Mouse (Mus musculus): ENCODE data around the gene Taok3. TPM values are rescaled to one million over a fixed set of nuclear protein-coding genes. Genes with fewer than 3 reads are reported as not detected.
A peak's percentile ranks its signal among the peaks of the same experiment; 100 is the strongest.

Gene Taok3
- polyA plus RNA-seq, 1 experiment = 7.7 TPM

- peaks cover 2% of the 10 kb centered on the region for H3K36me3 ChIP-seq (ENCODE audit: control insufficient read depth, insufficient read depth)
- H3K4me3 ChIP-seq = no peak overlapping the region
- H3K79me2 ChIP-seq (ENCODE audit: control insufficient read depth, insufficient read depth) = peaks cover 21% of the 10 kb centered on the region
- no peak for TF ChIP-seq REST (IDR thresholded peaks at IDR 0.05; ENCODE audit: insufficient read depth, insufficient read length)
- no peak for TF ChIP-seq SRF (IDR thresholded peaks at IDR 0.05; ENCODE audit: control insufficient read depth, insufficient read length, low read depth)
- TF ChIP-seq CEBPB (IDR thresholded peaks at IDR 0.05; ENCODE audit: insufficient read depth, poor library complexity, severe bottlenecking) = no peak
- no peak for TF ChIP-seq POLR2A (IDR thresholded peaks at IDR 0.05; ENCODE audit: insufficient read length, low read depth)
- no peak for TF ChIP-seq TCF3 (IDR thresholded peaks at IDR 0.05; ENCODE audit: insufficient read length, low read depth)
- no peak for TF ChIP-seq POLR2AphosphoS2 (IDR thresholded peaks at IDR 0.05; ENCODE audit: insufficient read length, low read depth)
- TF ChIP-seq TCF12 (IDR thresholded peaks at IDR 0.05; ENCODE audit: insufficient read depth, poor library complexity, severe bottlenecking) = no peak
- TF ChIP-seq MAX (IDR thresholded peaks at IDR 0.05; ENCODE audit: low read depth) = no peak
- H3K27me3 ChIP-seq (ENCODE audit: control insufficient read depth, insufficient read depth, insufficient read length) = no peaks in the 10 kb centered on the region
- H3K4me2 ChIP-seq (ENCODE audit: low read depth) = no peak overlapping the region
- no peak overlapping the region for H3ac ChIP-seq (ENCODE audit: control insufficient read depth, insufficient read length)
Measured at GRCm38 (mm10) chr5:117118220-117118619, 1.7 kb upstream of the Taok3 start.

GRCm38 (mm10) chr5:117118850-117119249 lies 1.1 kb upstream of the Taok3 start:
- H3K4me3 ChIP-seq = peak overlapping the region; percentile 66
- no peak overlapping the region for H3ac ChIP-seq (ENCODE audit: control insufficient read depth, insufficient read length)
- TF ChIP-seq SRF (IDR thresholded peaks at IDR 0.05; ENCODE audit: control insufficient read depth, insufficient read length, low read depth) (no peak), CEBPB (IDR thresholded peaks at IDR 0.05; ENCODE audit: insufficient read depth, poor library complexity, severe bottlenecking) (no peak), USF1 (IDR thresholded peaks at IDR 0.05; ENCODE audit: low read depth) (no peak), MYOD1 (IDR thresholded peaks at IDR 0.05; ENCODE audit: control insufficient read depth in 1 of 3, insufficient read length in 2 of 3, low read depth in 2 of 3) (no peak), MAX (IDR thresholded peaks at IDR 0.05; ENCODE audit: low read depth) (no peak), POLR2A (IDR thresholded peaks at IDR 0.05; ENCODE audit: insufficient read length, low read depth) (no peak), POLR2AphosphoS2 (IDR thresholded peaks at IDR 0.05; ENCODE audit: insufficient read length, low read depth) (no peak), TCF12 (IDR thresholded peaks at IDR 0.05; ENCODE audit: insufficient read depth, poor library complexity, severe bottlenecking) (no peak), REST (IDR thresholded peaks at IDR 0.05; ENCODE audit: insufficient read depth, insufficient read length) (no peak), TCF3 (IDR thresholded peaks at IDR 0.05; ENCODE audit: insufficient read length, low read depth) (no peak), MYOG (IDR thresholded peaks at IDR 0.05; ENCODE audit: control insufficient read depth in 1 of 3, insufficient read depth in 1 of 3, insufficient read length in 2 of 3, low read depth in 2 of 3) (no peak), E2F4 (IDR thresholded peaks at IDR 0.05; ENCODE audit: insufficient read depth) (no peak)
- H3K36me3 ChIP-seq (ENCODE audit: control insufficient read depth, insufficient read depth) = no peaks in the 10 kb centered on the region
- no peaks in the 10 kb centered on the region for H3K27me3 ChIP-seq (ENCODE audit: control insufficient read depth, insufficient read depth, insufficient read length)
- peaks cover 15% of the 10 kb centered on the region for H3K79me2 ChIP-seq (ENCODE audit: control insufficient read depth, insufficient read depth)
- peak overlapping the region; percentile 88 for H3K4me2 ChIP-seq (ENCODE audit: low read depth)

GRCm38 (mm10) chr5:117120489-117121466 lies 849 bp downstream of the Taok3 start:
- Histone ChIP-seq H3K4me3 (peak overlapping the region; percentile 66), H3K27me3 (ENCODE audit: control insufficient read depth, insufficient read depth, insufficient read length) (no peaks in the 10 kb centered on the region), H3ac (ENCODE audit: control insufficient read depth, insufficient read length) (peak overlapping the region; percentile 42), H3K79me2 (ENCODE audit: control insufficient read depth, insufficient read depth) (no peaks in the 10 kb centered on the region), H3K36me3 (ENCODE audit: control insufficient read depth, insufficient read depth) (no peaks in the 10 kb centered on the region), H3K4me2 (ENCODE audit: low read depth) (peak overlapping the region; percentile 95)
- no peak for TF ChIP-seq POLR2AphosphoS2 (IDR thresholded peaks at IDR 0.05; ENCODE audit: insufficient read length, low read depth)
- TF ChIP-seq MYOG (IDR thresholded peaks at IDR 0.05; ENCODE audit: control insufficient read depth in 1 of 3, insufficient read depth in 1 of 3, insufficient read length in 2 of 3, low read depth in 2 of 3) = no peak
- no peak for TF ChIP-seq USF1 (IDR thresholded peaks at IDR 0.05; ENCODE audit: low read depth)
- TF ChIP-seq TCF12 (IDR thresholded peaks at IDR 0.05; ENCODE audit: insufficient read depth, poor library complexity, severe bottlenecking) = no peak
- TF ChIP-seq REST (IDR thresholded peaks at IDR 0.05; ENCODE audit: insufficient read depth, insufficient read length) = no peak
- no peak for TF ChIP-seq MAX (IDR thresholded peaks at IDR 0.05; ENCODE audit: low read depth)
- TF ChIP-seq TCF3 (IDR thresholded peaks at IDR 0.05; ENCODE audit: insufficient read length, low read depth) = no peak
- no peak for TF ChIP-seq POLR2A (IDR thresholded peaks at IDR 0.05; ENCODE audit: insufficient read length, low read depth)
- TF ChIP-seq E2F4 (IDR thresholded peaks at IDR 0.05; ENCODE audit: insufficient read depth) = no peak
- no peak for TF ChIP-seq MYOD1 (IDR thresholded peaks at IDR 0.05; ENCODE audit: control insufficient read depth in 1 of 3, insufficient read length in 2 of 3, low read depth in 2 of 3)
- TF ChIP-seq CEBPB (IDR thresholded peaks at IDR 0.05; ENCODE audit: insufficient read depth, poor library complexity, severe bottlenecking) = no peak
- no peak for TF ChIP-seq SRF (IDR thresholded peaks at IDR 0.05; ENCODE audit: control insufficient read depth, insufficient read length, low read depth)

GRCm38 (mm10) chr5:117121657-117122056 lies 1.7 kb downstream of the Taok3 start:
- Histone ChIP-seq H3K4me3 (peak overlapping the region; percentile 66), H3ac (ENCODE audit: control insufficient read depth, insufficient read length) (no peak overlapping the region), H3K27me3 (ENCODE audit: control insufficient read depth, insufficient read depth, insufficient read length) (no peaks in the 10 kb centered on the region), H3K4me2 (ENCODE audit: low read depth) (peak overlapping the region; percentile 95), H3K79me2 (ENCODE audit: control insufficient read depth, insufficient read depth) (no peaks in the 10 kb centered on the region), H3K36me3 (ENCODE audit: control insufficient read depth, insufficient read depth) (no peaks in the 10 kb centered on the region)
- no peak for TF ChIP-seq USF1 (IDR thresholded peaks at IDR 0.05; ENCODE audit: low read depth)
- no peak for TF ChIP-seq REST (IDR thresholded peaks at IDR 0.05; ENCODE audit: insufficient read depth, insufficient read length)
- TF ChIP-seq MYOG (IDR thresholded peaks at IDR 0.05; ENCODE audit: control insufficient read depth in 1 of 3, insufficient read depth in 1 of 3, insufficient read length in 2 of 3, low read depth in 2 of 3) = no peak
- TF ChIP-seq MAX (IDR thresholded peaks at IDR 0.05; ENCODE audit: low read depth) = no peak
- TF ChIP-seq TCF3 (IDR thresholded peaks at IDR 0.05; ENCODE audit: insufficient read length, low read depth) = no peak
- TF ChIP-seq TCF12 (IDR thresholded peaks at IDR 0.05; ENCODE audit: insufficient read depth, poor library complexity, severe bottlenecking) = no peak
- TF ChIP-seq POLR2A (IDR thresholded peaks at IDR 0.05; ENCODE audit: insufficient read length, low read depth) = no peak
- no peak for TF ChIP-seq SRF (IDR thresholded peaks at IDR 0.05; ENCODE audit: control insufficient read depth, insufficient read length, low read depth)
- no peak for TF ChIP-seq MYOD1 (IDR thresholded peaks at IDR 0.05; ENCODE audit: control insufficient read depth in 1 of 3, insufficient read length in 2 of 3, low read depth in 2 of 3)
- no peak for TF ChIP-seq POLR2AphosphoS2 (IDR thresholded peaks at IDR 0.05; ENCODE audit: insufficient read length, low read depth)
- no peak for TF ChIP-seq CEBPB (IDR thresholded peaks at IDR 0.05; ENCODE audit: insufficient read depth, poor library complexity, severe bottlenecking)

Measured in myocyte (in vitro differentiated cells).